Mouse (Mus musculus) liver, postnatal 0 days (tissue): ENCODE results near the gene Ppp4c. TPM values are rescaled to one million over a fixed set of nuclear protein-coding genes. Genes with fewer than 3 reads are reported as not detected.

ENCODE experiments used
- ATAC-seq: fragments of 200-750 bp; cut with Nextera tagmentation; 2 replicates; pipeline ENCODE4 v1.8.0; 2017; ENCODE audit warnings: mild to moderate bottlenecking, moderate library complexity
- DNase-seq: peaks from one replicate; pipeline ENCODE4 v3.0.0-alpha.2; 2016
- H3K27ac ChIP-seq: fragments of 300-500 bp; sonication (generic); 2 replicates; pipeline ENCODE4 v1.5.1; 2014; ENCODE audit warnings: antibody characterized with exemption, moderate library complexity, mild to moderate bottlenecking, low read depth
- H3K27me3 ChIP-seq: fragments of 300-500 bp; sonication (generic); 2 replicates; pipeline ENCODE4 v1.6.1; 2014; ENCODE audit warnings: low read length, control low read depth, mixed read lengths; ENCODE audit not compliant: insufficient read depth
- H3K36me3 ChIP-seq: fragments of 300-500 bp; sonication (generic); replicated peaks from 2 replicates; pipeline ENCODE4 v1.6.1; 2014; ENCODE audit warnings: mild to moderate bottlenecking, control low read depth, low read length, moderate library complexity, mixed read lengths; ENCODE audit not compliant: insufficient read depth
- H3K4me1 ChIP-seq: fragments of 300-500 bp; sonication (generic); 2 replicates; pipeline ENCODE4 v1.6.1; 2014; ENCODE audit warnings: antibody characterized with exemption, mild to moderate bottlenecking, control low read depth; ENCODE audit not compliant: insufficient read depth
- H3K4me2 ChIP-seq: fragments of 300-500 bp; sonication (generic); 2 replicates; pipeline ENCODE4 v1.6.1; 2014; ENCODE audit warnings: low read depth, mild to moderate bottlenecking, low read length, moderate library complexity, mixed read lengths
- H3K4me3 ChIP-seq: fragments of 300-500 bp; sonication (generic); 2 replicates; pipeline ENCODE4 v1.5.1; 2014; ENCODE audit warnings: low read depth, low read length
- H3K9ac ChIP-seq: fragments of 300-500 bp; sonication (generic); replicated peaks from 2 replicates; pipeline ENCODE4 v1.6.1; 2014; ENCODE audit warnings: mild to moderate bottlenecking, moderate library complexity
- H3K9me3 ChIP-seq: fragments of 300-500 bp; sonication (generic); 2 replicates; pipeline ENCODE4 v1.6.1; 2016; ENCODE audit warnings: mild to moderate bottlenecking, control low read depth, low read length, mixed read lengths
- CTCF ChIP-seq: sonication (generic); IDR thresholded peaks from 2 replicates; pipeline ENCODE4 v1.5.1; 2016; ENCODE audit warnings: antibody characterized with exemption, low read depth
- EP300 ChIP-seq: IDR thresholded peaks from 2 replicates; pipeline ENCODE4 v1.6.1; 2016; ENCODE audit warnings: antibody characterized with exemption, low read depth, mild to moderate bottlenecking
- WGBS: fragments of 180-500 bp; shearing (Covaris S2); extraction: QIAGEN DNeasy Blood & Tissue Kit; methylation state at CpG from one replicate; pipeline ENCODE4 v1.1.7; 2014; ENCODE audit not compliant: insufficient replicate concordance; 5-methylcytosine and 5-hydroxymethylcytosine counted together
- polyA plus RNA-seq: library from polyadenylated mRNA; unstranded; fragments of >200 nt; fragmentation: Nextera tagmentation; extraction: Ambion mirVana; gene quantifications from 2 replicates; pipeline ENCODE4 v1.2.1, GENCODE M21; 2015

Ppp4c gene
- polyA plus RNA-seq, 1 experiment from 2014 or later: 69.9 TPM

- Histone ChIP-seq H3K27me3 (no peaks in the 10 kb centered on the region), H3K4me3 (no peak overlapping the region), H3K4me1 (peaks cover 6% of the 10 kb centered on the region), H3K4me2 (no peak overlapping the region), H3K27ac (no peak overlapping the region), H3K36me3 (no peaks in the 10 kb centered on the region), H3K9ac (no peak overlapping the region), H3K9me3 (no peaks in the 10 kb centered on the region)
- 70% methylated on average over 5 of the region's 5 CpGs for WGBS
- DNase-seq: no peak
- TF ChIP-seq CTCF (no peak), EP300 (no peak)
- ATAC-seq: no peak
Measured at GRCm38 (mm10) chr7:126741452-126741851, 50.8 kb downstream of the Ppp4c start.

- Histone ChIP-seq H3K27me3 (no peaks in the 10 kb centered on the region), H3K9ac (no peak overlapping the region), H3K27ac (no peak overlapping the region), H3K36me3 (no peaks in the 10 kb centered on the region), H3K9me3 (no peaks in the 10 kb centered on the region), H3K4me2 (no peak overlapping the region), H3K4me1 (peaks cover 2% of the 10 kb centered on the region), H3K4me3 (no peak overlapping the region)
- 61% methylated on average over 5 of the region's 5 CpGs for WGBS
- no peak for ATAC-seq
- DNase-seq: no peak
- no peak for TF ChIP-seq EP300
- TF ChIP-seq CTCF: no peak
Measured at GRCm38 (mm10) chr7:126740977-126741376, 51.3 kb downstream of the Ppp4c start.

- Histone ChIP-seq H3K9ac (no peak overlapping the region), H3K4me1 (peaks cover 2% of the 10 kb centered on the region; the same call in 1 of the 2 replicates), H3K4me3 (no peak overlapping the region), H3K4me2 (no peak overlapping the region), H3K36me3 (no peaks in the 10 kb centered on the region), H3K9me3 (no peaks in the 10 kb centered on the region), H3K27me3 (no peaks in the 10 kb centered on the region), H3K27ac (no peak overlapping the region; the same call in 1 of the 2 replicates)
- 76% methylated on average over 13 of the region's 13 CpGs for WGBS
- DNase-seq: no peak
- ATAC-seq: no peak
- no peak for TF ChIP-seq CTCF
- TF ChIP-seq EP300: no peak
Measured at GRCm38 (mm10) chr7:126740132-126740735, 52.1 kb downstream of the Ppp4c start.

GRCm38 (mm10) chr7:126739551-126739950 is 52.7 kb downstream of the Ppp4c start:
- Histone ChIP-seq H3K4me3 (no peak overlapping the region), H3K4me2 (no peak overlapping the region), H3K9me3 (no peaks in the 10 kb centered on the region), H3K9ac (no peak overlapping the region), H3K27me3 (no peaks in the 10 kb centered on the region), H3K4me1 (peaks cover 2% of the 10 kb centered on the region; the same call in 1 of the 2 replicates), H3K27ac (no peak overlapping the region), H3K36me3 (no peaks in the 10 kb centered on the region)
- WGBS: 78% methylated on average over 17 of the region's 17 CpGs
- DNase-seq (no peak), ATAC-seq (no peak)
- TF ChIP-seq CTCF: no peak

- H3K4me1 ChIP-seq: peaks cover 2% of the 10 kb centered on the region; the same call in 1 of the 2 replicates
- H3K27me3 ChIP-seq: no peaks in the 10 kb centered on the region
- TF ChIP-seq EP300: no peak
- no peak for TF ChIP-seq CTCF
- no peak overlapping the region for H3K4me3 ChIP-seq
- H3K27ac ChIP-seq: no peak overlapping the region
- H3K36me3 ChIP-seq: no peaks in the 10 kb centered on the region
- H3K9ac ChIP-seq: no peak overlapping the region
- no peak overlapping the region for H3K4me2 ChIP-seq
- WGBS: 60% methylated on average over 8 of the region's 8 CpGs
- 0 out of 2 replicates have a peak, but pooled peaks have one; percentile 23 for ATAC-seq
- no peaks in the 10 kb centered on the region for H3K9me3 ChIP-seq
- DNase-seq: no peak
Measured at GRCm38 (mm10) chr7:126736122-126736521, 56.2 kb downstream of the Ppp4c start.

Other genes with a start within 250 kb of the Ppp4c start
- 78.4 and 90.9 TPM in 2 replicates for gene Eif3c, start 226.1 kb downstream of the Ppp4c start, polyA plus RNA-seq
- gene Apobr, start 207.6 kb downstream of the Ppp4c start, polyA plus RNA-seq: 3.0 and 4.0 TPM in 2 replicates
- gene Cln3, start 206.7 kb downstream of the Ppp4c start, polyA plus RNA-seq: 12.3 and 14.6 TPM in 2 replicates
- gene Il27, start 197.6 kb downstream of the Ppp4c start, polyA plus RNA-seq: 0.18 and 0.21 TPM in 2 replicates
- gene Nupr1, start 161.6 kb downstream of the Ppp4c start, polyA plus RNA-seq: 4.0 and 4.5 TPM in 2 replicates
- gene Sgf29, start 143.2 kb downstream of the Ppp4c start, polyA plus RNA-seq: 22.7 and 22.8 TPM in 2 replicates
- gene Sult1a1, start 116.1 kb downstream of the Ppp4c start, polyA plus RNA-seq: 221 and 241 TPM in 2 replicates
- 86.5 and 93.5 TPM in 2 replicates for gene Bola2, start 97.1 kb downstream of the Ppp4c start, polyA plus RNA-seq
- gene Slx1b, start 96.7 kb downstream of the Ppp4c start, polyA plus RNA-seq: 2.6 and 3.7 TPM in 2 replicates
- 121 and 130 TPM in 2 replicates for gene Coro1a, start 84.7 kb downstream of the Ppp4c start, polyA plus RNA-seq
- gene Mapk3, start 32.9 kb downstream of the Ppp4c start, polyA plus RNA-seq: 20.3 and 21.0 TPM in 2 replicates
- 0.77 and 1.6 TPM in 2 replicates for gene Gdpd3, start 26.2 kb downstream of the Ppp4c start, polyA plus RNA-seq
- 65.0 and 74.7 TPM in 2 replicates for gene Ypel3, start 15.5 kb downstream of the Ppp4c start, polyA plus RNA-seq
- gene Tbx6, start 11.0 kb downstream of the Ppp4c start, polyA plus RNA-seq: 0.14 and 0.29 TPM in 2 replicates
- gene Fam57b, start 5.2 kb upstream of the Ppp4c start, polyA plus RNA-seq: 0.06 and 0.09 TPM in 2 replicates
- gene 4930451I11Rik, start 39.1 kb upstream of the Ppp4c start, polyA plus RNA-seq: not detected in 2 replicates
- not detected in 2 replicates for gene Doc2a, start 54.9 kb upstream of the Ppp4c start, polyA plus RNA-seq
- 6.5 and 7.2 TPM in 2 replicates for gene Hirip3, start 69.5 kb upstream of the Ppp4c start, polyA plus RNA-seq
- gene Ino80e, start 69.9 kb upstream of the Ppp4c start, polyA plus RNA-seq: 17.2 and 20.6 TPM in 2 replicates
- 7.5 and 8.7 TPM in 2 replicates for gene Taok2, start 92.2 kb upstream of the Ppp4c start, polyA plus RNA-seq
- gene Tmem219, start 130.4 kb upstream of the Ppp4c start, polyA plus RNA-seq: 35.6 and 38.4 TPM in 2 replicates
- gene Kctd13, start 136.4 kb upstream of the Ppp4c start, polyA plus RNA-seq: 4.4 and 4.6 TPM in 2 replicates
- gene Asphd1, start 157.1 kb upstream of the Ppp4c start, polyA plus RNA-seq: not detected in 2 replicates
- 0.09 and 0.43 TPM in 2 replicates for gene Sez6l2, start 158.1 kb upstream of the Ppp4c start, polyA plus RNA-seq
- 33.2 and 37.4 TPM in 2 replicates for gene Cdipt, start 183.4 kb upstream of the Ppp4c start, polyA plus RNA-seq
- 0.68 and 1.0 TPM in 2 replicates for gene Cdiptos, start 183.6 kb upstream of the Ppp4c start, polyA plus RNA-seq
- 10.5 and 10.9 TPM in 2 replicates for gene Mvp, start 222.1 kb upstream of the Ppp4c start, polyA plus RNA-seq
- gene Pagr1b, start 224.0 kb upstream of the Ppp4c start, polyA plus RNA-seq: 0.26 TPM in 1 of 2 replicates, not detected in the other
- 12.2 and 13.8 TPM in 2 replicates for gene Pagr1a, start 224.9 kb upstream of the Ppp4c start, polyA plus RNA-seq
- 4.5 and 7.8 TPM in 2 replicates for gene Gm42742, start 228.6 kb upstream of the Ppp4c start, polyA plus RNA-seq
- 0.18 TPM in 1 of 2 replicates, not detected in the other for gene Prrt2, start 228.7 kb upstream of the Ppp4c start, polyA plus RNA-seq
- gene Maz, start 234.5 kb upstream of the Ppp4c start, polyA plus RNA-seq: 20.0 and 24.0 TPM in 2 replicates
- gene Kif22, start 250.0 kb upstream of the Ppp4c start, polyA plus RNA-seq: 45.4 and 47.4 TPM in 2 replicates